Mouse (Mus musculus): ENCODE data around the gene Tmem246. TPM values are rescaled to one million over a fixed set of nuclear protein-coding genes. Genes with fewer than 3 reads are reported as not detected.
"Not testable (repeated sequence)": the region's sequence is repeated elsewhere in the genome, so short reads cannot be mapped to it uniquely, and the experiment has no call there.

Tmem246 gene
- polyA plus RNA-seq, 2 experiments = 4.8 to 6.7 TPM

DNA sequence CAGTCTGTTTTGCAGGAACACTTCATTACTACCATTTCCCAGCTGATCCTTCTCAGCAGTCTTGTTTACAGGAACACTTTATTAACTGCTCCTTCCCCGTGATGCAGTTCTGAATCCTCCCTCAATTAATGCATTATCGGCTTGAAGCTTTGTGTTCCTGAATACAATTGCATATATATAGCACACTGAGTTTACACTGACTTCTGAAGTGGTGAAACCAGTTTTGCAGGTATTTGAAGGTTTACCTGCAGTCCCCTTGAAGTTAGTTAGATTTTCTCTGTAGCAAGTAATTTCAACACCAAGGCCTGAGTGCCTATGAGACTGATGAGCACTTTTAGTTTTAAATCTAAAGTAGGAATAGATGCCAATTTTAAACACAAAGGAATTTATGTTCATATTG is 24.6 kb upstream of the Tmem246 start:
- TF ChIP-seq EP300 (IDR thresholded peaks at IDR 0.05; ENCODE audit: low read depth) (no peak), CTCF (IDR thresholded peaks at IDR 0.05; ENCODE audit: low read depth) (no peak)
- Histone ChIP-seq H3K4me3 (ENCODE audit: insufficient read depth in 1 of 2, low read depth in 2 of 2, low read length in 2 of 2) (no peak overlapping the region), H3K36me3 (replicated peaks; ENCODE audit: control insufficient read depth, insufficient read depth, low read depth) (no peaks in the 10 kb centered on the region), H3K9me3 (ENCODE audit: control insufficient read depth, low read length) (no peaks in the 10 kb centered on the region), H3K4me1 (replicated peaks; ENCODE audit: control insufficient read depth in 2 of 2, insufficient read depth in 2 of 2, low read length in 1 of 2) (peaks cover 0 to 4% of the 10 kb centered on the region in 2 experiments; a peak in 1 of 4 replicates), H3K27me3 (ENCODE audit: control insufficient read depth, insufficient read depth, low read length) (no peaks in the 10 kb centered on the region), H3K4me2 (ENCODE audit: low read depth) (no peak overlapping the region), H3K27ac (no peak overlapping the region), H3K9ac (replicated peaks) (no peak overlapping the region)
- WGBS (ENCODE audit: insufficient replicate concordance) = 73% methylated on average over 2 of the region's 2 CpGs
- DNase-seq (ENCODE audit: low read depth in 3 of 3, low spot score in 3 of 3) (no peak), ATAC-seq (ENCODE audit: insufficient read depth) (no peak)

GRCm38 (mm10) chr4:49619861-49620260 is 22.2 kb upstream of the Tmem246 start:
- not testable (repeated sequence) for H3K27me3 ChIP-seq (ENCODE audit: control insufficient read depth, insufficient read depth, low read length); H3K36me3 ChIP-seq (replicated peaks; ENCODE audit: control insufficient read depth, insufficient read depth, low read depth); H3K4me3 ChIP-seq (ENCODE audit: insufficient read depth in 1 of 2, low read depth in 2 of 2, low read length in 2 of 2); DNase-seq (ENCODE audit: low read depth in 3 of 3, low spot score in 3 of 3); H3K27ac ChIP-seq; ATAC-seq (ENCODE audit: insufficient read depth); H3K4me2 ChIP-seq (ENCODE audit: low read depth); H3K9me3 ChIP-seq (ENCODE audit: control insufficient read depth, low read length); H3K4me1 ChIP-seq (replicated peaks; ENCODE audit: control insufficient read depth in 2 of 2, insufficient read depth in 2 of 2, low read length in 1 of 2); H3K9ac ChIP-seq (replicated peaks)
- WGBS (ENCODE audit: insufficient replicate concordance) = 48% methylated on average over 7 of the region's 7 CpGs

DNA sequence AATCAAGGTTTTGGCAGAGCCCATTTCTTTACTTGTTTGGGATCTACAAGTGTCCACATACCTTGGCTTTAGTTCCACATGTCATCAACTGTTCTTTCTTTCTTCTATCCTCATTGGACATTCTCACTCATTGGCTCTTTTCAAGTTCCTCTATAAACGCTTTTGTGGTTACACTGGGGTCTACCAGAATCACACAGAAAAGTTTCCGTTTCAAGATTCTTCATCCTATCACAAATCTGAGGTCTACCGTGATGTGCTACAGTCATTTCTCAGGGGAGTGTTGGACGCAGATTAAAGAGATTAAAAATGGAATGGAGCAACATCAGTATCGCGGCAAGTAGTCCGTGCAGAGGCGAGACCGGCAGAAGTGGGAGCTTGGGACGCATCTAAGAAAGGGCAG is 19.2 kb upstream of the Tmem246 start:
- H3K36me3 ChIP-seq (replicated peaks; ENCODE audit: control insufficient read depth, insufficient read depth, low read depth) = no peaks in the 10 kb centered on the region
- TF ChIP-seq CTCF (IDR thresholded peaks at IDR 0.05; ENCODE audit: low read depth) (no peak), EP300 (IDR thresholded peaks at IDR 0.05; ENCODE audit: low read depth) (no peak)
- no peak overlapping the region for H3K4me2 ChIP-seq (ENCODE audit: low read depth)
- no peak overlapping the region for H3K9ac ChIP-seq (replicated peaks)
- WGBS (ENCODE audit: insufficient replicate concordance) = 52% methylated on average over 10 of the region's 10 CpGs
- H3K9me3 ChIP-seq (ENCODE audit: control insufficient read depth, low read length) = no peaks in the 10 kb centered on the region
- no peak overlapping the region for H3K27ac ChIP-seq
- DNase-seq (ENCODE audit: low read depth in 3 of 3, low spot score in 3 of 3) (no peak), ATAC-seq (ENCODE audit: insufficient read depth) (no peak)
- no peak overlapping the region for H3K4me3 ChIP-seq (ENCODE audit: insufficient read depth in 1 of 2, low read depth in 2 of 2, low read length in 2 of 2)
- H3K27me3 ChIP-seq (ENCODE audit: control insufficient read depth, insufficient read depth, low read length) = no peaks in the 10 kb centered on the region
- no peaks in the 10 kb centered on the region for H3K4me1 ChIP-seq (replicated peaks; ENCODE audit: control insufficient read depth in 2 of 2, insufficient read depth in 2 of 2, low read length in 1 of 2)

GRCm38 (mm10) chr4:49605459-49605858 is 7.8 kb upstream of the Tmem246 start:
- Histone ChIP-seq H3K9ac (replicated peaks) (no peak overlapping the region), H3K36me3 (replicated peaks; ENCODE audit: control insufficient read depth, insufficient read depth, low read depth) (no peaks in the 10 kb centered on the region), H3K4me2 (ENCODE audit: low read depth) (no peak overlapping the region), H3K4me3 (ENCODE audit: insufficient read depth in 1 of 2, low read depth in 2 of 2, low read length in 2 of 2) (no peak overlapping the region), H3K27me3 (ENCODE audit: control insufficient read depth, insufficient read depth, low read length) (no peaks in the 10 kb centered on the region), H3K27ac (no peak overlapping the region), H3K4me1 (replicated peaks; ENCODE audit: control insufficient read depth in 2 of 2, insufficient read depth in 2 of 2, low read length in 1 of 2) (peaks cover 0 to 6% of the 10 kb centered on the region in 2 experiments; a peak in 2 of 4 replicates), H3K9me3 (ENCODE audit: control insufficient read depth, low read length) (no peaks in the 10 kb centered on the region)
- 59% methylated on average over 1 of the region's 1 CpGs for WGBS (ENCODE audit: insufficient replicate concordance)
- DNase-seq (ENCODE audit: low read depth in 3 of 3, low spot score in 3 of 3) (no peak), ATAC-seq (ENCODE audit: insufficient read depth) (0 out of 2 replicates have a peak, but pooled peaks have one; percentile 33)
- no peak for TF ChIP-seq CTCF (IDR thresholded peaks at IDR 0.05; ENCODE audit: low read depth)
- no peak for TF ChIP-seq EP300 (IDR thresholded peaks at IDR 0.05; ENCODE audit: low read depth)

DNA sequence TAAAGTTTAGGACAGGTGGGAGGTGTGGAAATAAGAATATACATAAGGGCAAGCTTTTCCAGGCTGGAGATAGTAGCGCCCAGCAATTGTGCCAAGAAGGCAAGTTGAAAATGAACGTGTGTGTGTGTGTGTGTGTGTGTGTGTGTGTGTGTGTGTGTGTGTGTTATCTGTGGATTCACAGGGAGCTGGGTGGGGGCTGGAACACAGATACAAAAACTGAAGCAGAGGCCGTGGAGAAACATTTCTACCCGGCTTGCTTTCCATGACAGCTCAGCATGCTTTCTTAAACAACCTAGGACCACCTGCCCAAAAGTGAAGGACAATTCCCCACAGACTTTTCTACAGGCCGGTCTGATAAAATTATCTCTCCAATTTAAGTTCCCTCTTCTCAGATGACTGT is 6.9 kb upstream of the Tmem246 start:
- no peaks in the 10 kb centered on the region for H3K36me3 ChIP-seq (replicated peaks; ENCODE audit: control insufficient read depth, insufficient read depth, low read depth)
- WGBS (ENCODE audit: insufficient replicate concordance) = 37% methylated on average over 5 of the region's 5 CpGs
- TF ChIP-seq CTCF (IDR thresholded peaks at IDR 0.05; ENCODE audit: low read depth) (no peak), EP300 (IDR thresholded peaks at IDR 0.05; ENCODE audit: low read depth) (no peak)
- peaks cover 0 to 6% of the 10 kb centered on the region in 2 experiments; a peak in 2 of 4 replicates for H3K4me1 ChIP-seq (replicated peaks; ENCODE audit: control insufficient read depth in 2 of 2, insufficient read depth in 2 of 2, low read length in 1 of 2)
- H3K4me2 ChIP-seq (ENCODE audit: low read depth) = no peak overlapping the region
- H3K9me3 ChIP-seq (ENCODE audit: control insufficient read depth, low read length) = no peaks in the 10 kb centered on the region
- no peaks in the 10 kb centered on the region for H3K27me3 ChIP-seq (ENCODE audit: control insufficient read depth, insufficient read depth, low read length)
- DNase-seq (ENCODE audit: low read depth in 3 of 3, low spot score in 3 of 3) = no peak
- H3K9ac ChIP-seq (replicated peaks) = no peak overlapping the region
- H3K4me3 ChIP-seq (ENCODE audit: insufficient read depth in 1 of 2, low read depth in 2 of 2, low read length in 2 of 2) = no peak overlapping the region
- H3K27ac ChIP-seq = no peak overlapping the region
- ATAC-seq (ENCODE audit: insufficient read depth) = 0 out of 2 replicates have a peak, but pooled peaks have one; percentile 39

Data from liver, embryonic 14.5 days (tissue).